Mouse (Mus musculus): ENCODE results near the gene Atg16l2.

- TF ChIP-seq CTCF (IDR thresholded peaks at IDR 0.05; ENCODE audit: borderline replicate concordance, insufficient read depth, low read depth, low read length), result no peak
- TF ChIP-seq POLR2A (IDR thresholded peaks at IDR 0.05; ENCODE audit: borderline replicate concordance, insufficient read depth, low read length), result no peak
Measured at GRCm38 (mm10) chr7:101249173-101249572, 52.9 kb downstream of the Atg16l2 start.
